Mouse (Mus musculus) heart, adult 2 months (tissue): Measurements from ENCODE around the gene Plet1. TPM values are rescaled to one million over a fixed set of nuclear protein-coding genes. Genes with fewer than 3 reads are reported as not detected.

ENCODE experiments used
- DNase-seq, 2 experiments: peaks; one replicate each; pipeline ENCODE4 v3.0.0; 2021
- H3K27ac ChIP-seq: fragments of 200-600 bp; 2 replicates; pipeline ENCODE4 v1.8.1; 2022
- H3K27me3 ChIP-seq: fragments of 200-500 bp; 2 replicates; pipeline ENCODE4 v1.6.1; 2012; ENCODE audit warnings: mild to moderate bottlenecking, low read length, inconsistent platforms, mixed read lengths; ENCODE audit not compliant: control insufficient read depth, insufficient read depth
- H3K36me3 ChIP-seq: fragments of 200-500 bp; 2 replicates; pipeline ENCODE4 v1.6.1; 2012; ENCODE audit warnings: low read length, inconsistent platforms; ENCODE audit not compliant: control insufficient read depth, insufficient read depth
- H3K4me1 ChIP-seq: fragments of 200-500 bp; 2 replicates; pipeline ENCODE4 v1.6.1; 2011; ENCODE audit warnings: low read length; ENCODE audit not compliant: control insufficient read depth, insufficient read depth
- H3K4me3 ChIP-seq: fragments of 200-600 bp; 2 replicates; pipeline ENCODE4 v1.8.1; 2022
- H3K79me2 ChIP-seq: fragments of 200-500 bp; replicated peaks from 2 replicates; pipeline ENCODE4 v1.6.1; 2012; ENCODE audit warnings: mild to moderate bottlenecking, inconsistent platforms, low read length, moderate library complexity, mixed read lengths; ENCODE audit not compliant: control insufficient read depth, insufficient read depth
- H3K9ac ChIP-seq: fragments of 200-500 bp; 2 replicates; pipeline ENCODE4 v1.6.1; 2012; ENCODE audit warnings: low read depth, mild to moderate bottlenecking, control low read depth, inconsistent platforms, low read length, mixed read lengths
- CTCF ChIP-seq: fragments of 200-600 bp; IDR thresholded peaks from 2 replicates; pipeline ENCODE4 v1.8.1; 2022; ENCODE audit warnings: antibody characterized with exemption, mild to moderate bottlenecking, moderate library complexity
- EP300 ChIP-seq: fragments of 200-500 bp; IDR thresholded peaks from 2 replicates; pipeline ENCODE4 v1.6.1; 2011; ENCODE audit warnings: low read depth, low read length, control low read depth; ENCODE audit not compliant: insufficient read depth
- POLR2A ChIP-seq: fragments of 200-500 bp; IDR thresholded peaks from 2 replicates; pipeline ENCODE4 v1.6.1; 2011; ENCODE audit warnings: mild to moderate bottlenecking, low read depth, low read length, control low read depth; ENCODE audit not compliant: insufficient read depth
- WGBS: fragments of 180-500 bp; shearing (Covaris S2); methylation state at CpG from one replicate; pipeline ENCODE4 v1.1.7; 2018; 5-methylcytosine and 5-hydroxymethylcytosine counted together
- intact Hi-C: fragments of 180-260 bp; cut with DNase I; formaldehyde crosslinking; loops from one replicate; pipeline ENCODE4 v1.15.1; 2025
- polyA plus RNA-seq: library from polyadenylated mRNA; depleted of rRNA; stranded (reverse); fragments of >200 nt; gene quantifications from 2 replicates; pipeline ENCODE4 v1.2.3, GENCODE M21; 2012
- total RNA-seq, 2 experiments: library from RNA; stranded (reverse); gene quantifications; 2 replicates each; pipeline ENCODE4 v1.2.3; 2021

The Plet1 gene
- total and polyA plus RNA-seq, 3 experiments = 0.82 to 4.0 (median 2.0) TPM

DNA sequence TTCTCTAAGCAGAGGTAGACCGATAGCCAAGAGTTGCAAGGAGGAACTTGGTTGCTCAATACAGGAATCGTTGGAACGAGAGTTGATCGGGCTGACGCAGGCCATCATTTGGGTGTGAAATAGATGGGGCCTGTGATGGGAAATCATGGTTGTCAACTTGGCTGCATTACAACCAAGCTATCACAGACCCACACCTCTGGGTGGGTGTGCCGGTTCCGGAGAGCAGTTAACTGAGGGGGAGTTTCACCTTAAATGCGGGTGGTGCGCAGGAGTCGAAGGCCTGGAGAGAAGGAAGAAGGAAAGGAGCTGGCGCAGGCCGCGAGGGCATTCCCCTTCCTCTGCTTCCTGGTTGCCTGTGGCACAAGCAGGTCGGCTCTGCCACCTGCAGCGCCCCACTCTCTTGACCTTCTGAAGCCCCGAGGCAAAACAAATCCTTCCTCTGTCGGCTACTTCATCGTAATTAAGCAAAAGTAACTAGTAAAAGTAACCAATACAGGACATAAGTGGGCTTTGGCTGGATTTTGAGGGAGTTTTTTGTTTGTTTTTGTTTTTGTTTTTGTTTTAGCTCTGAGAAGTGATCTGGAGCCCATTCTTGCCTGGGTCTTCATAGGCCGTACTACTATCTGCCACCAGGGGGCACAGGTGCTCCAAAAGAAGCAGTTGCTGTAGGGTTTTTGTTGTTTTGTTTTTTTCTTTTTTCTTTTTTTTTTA, 31.7 kb upstream of the Plet1 start:
- Histone ChIP-seq H3K4me3 (no peak overlapping the region), H3K36me3 (no peaks in the 10 kb centered on the region), H3K79me2 (no peaks in the 10 kb centered on the region), H3K27me3 (no peaks in the 10 kb centered on the region), H3K9ac (peak overlapping the region; percentile 36; the same call in 1 of the 2 replicates), H3K27ac (no peak overlapping the region), H3K4me1 (no peaks in the 10 kb centered on the region; the same call in 1 of the 2 replicates)
- DNase-seq = peak; percentile 67 to 79
- intact Hi-C loops = loop anchor here (1.0 to 5.0 kb wide), 2 partner anchors 66 to 210 kb away; partner anchors contain the start of gene Pts
- TF ChIP-seq EP300 (0 out of 2 replicates have a peak, but pooled peaks have one; percentile 50), POLR2A (no peak), CTCF (peak; percentile 95)
- 39% methylated on average over 19 of the region's 19 CpGs for WGBS

DNA sequence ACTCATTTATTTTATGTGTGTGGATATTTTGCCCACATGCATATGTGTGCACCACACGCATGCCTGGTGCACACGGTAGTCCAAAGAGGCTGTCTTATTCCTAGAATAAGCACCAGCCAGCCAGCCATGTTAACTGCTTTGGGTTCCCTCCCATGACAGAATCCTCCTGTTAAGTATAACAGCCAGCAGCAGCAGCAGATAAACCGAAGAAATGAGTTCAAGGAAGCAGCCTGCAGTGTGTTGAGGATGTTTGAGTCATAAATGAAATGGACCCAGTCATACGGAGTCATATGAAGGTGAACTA, 31.2 kb upstream of the Plet1 start:
- no peak for DNase-seq
- no peaks in the 10 kb centered on the region for H3K27me3 ChIP-seq
- intact Hi-C loops = loop anchor here (1.0 to 5.0 kb wide), 2 partner anchors 65 to 209 kb away; partner anchors contain the start of gene Pts
- no peak for TF ChIP-seq POLR2A
- TF ChIP-seq EP300 = no peak
- TF ChIP-seq CTCF = no peak
- no peaks in the 10 kb centered on the region for H3K79me2 ChIP-seq
- H3K4me3 ChIP-seq = no peak overlapping the region
- H3K27ac ChIP-seq = no peak overlapping the region
- no peaks in the 10 kb centered on the region; the same call in 1 of the 2 replicates for H3K4me1 ChIP-seq
- no peak overlapping the region for H3K9ac ChIP-seq
- H3K36me3 ChIP-seq = no peaks in the 10 kb centered on the region
- 29% methylated on average over 4 of the region's 4 CpGs for WGBS

DNA sequence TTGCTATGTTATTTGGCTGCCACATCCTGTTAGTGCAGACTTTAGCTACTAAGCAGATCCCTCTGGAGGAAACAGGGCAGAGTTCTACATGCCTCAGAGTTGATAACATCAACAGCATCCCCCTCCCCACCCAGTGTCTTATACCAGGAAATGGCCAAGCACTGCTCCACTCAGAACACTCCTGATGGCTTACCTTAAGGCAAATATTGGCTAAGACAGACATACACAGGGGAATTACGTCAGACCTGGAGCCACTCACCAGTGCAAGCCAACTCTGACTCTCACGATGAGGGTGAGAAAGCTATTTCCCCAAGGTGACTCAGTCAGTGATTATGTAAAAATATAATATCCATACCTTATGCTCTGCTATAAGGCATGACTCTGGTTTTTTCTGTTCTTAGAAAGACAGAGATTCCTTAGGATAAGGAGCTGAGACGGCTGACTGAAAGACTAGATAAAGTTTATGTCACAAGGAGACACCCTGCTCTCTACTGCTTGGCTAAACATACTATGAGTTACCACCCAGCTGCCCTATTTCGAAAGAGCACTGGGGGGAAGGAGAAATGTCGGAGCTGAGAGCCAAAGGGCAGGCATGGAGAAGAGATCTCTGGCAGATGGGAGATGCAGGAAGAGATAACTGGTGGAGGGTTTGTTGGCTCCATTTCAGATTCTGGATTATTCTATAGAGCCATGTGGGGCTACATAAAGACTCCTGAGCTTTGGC, 23.8 kb upstream of the Plet1 start:
- no peaks in the 10 kb centered on the region for H3K27me3 ChIP-seq
- no peak overlapping the region for H3K27ac ChIP-seq
- H3K9ac ChIP-seq = no peak overlapping the region
- no peak for DNase-seq
- TF ChIP-seq EP300 = no peak
- no peak for TF ChIP-seq CTCF
- no peak for TF ChIP-seq POLR2A
- no peaks in the 10 kb centered on the region for H3K4me1 ChIP-seq
- H3K79me2 ChIP-seq = no peaks in the 10 kb centered on the region
- WGBS = 39% methylated on average over 5 of the region's 5 CpGs
- intact Hi-C loops = no loop called here
- H3K36me3 ChIP-seq = no peaks in the 10 kb centered on the region
- H3K4me3 ChIP-seq = no peak overlapping the region

DNA sequence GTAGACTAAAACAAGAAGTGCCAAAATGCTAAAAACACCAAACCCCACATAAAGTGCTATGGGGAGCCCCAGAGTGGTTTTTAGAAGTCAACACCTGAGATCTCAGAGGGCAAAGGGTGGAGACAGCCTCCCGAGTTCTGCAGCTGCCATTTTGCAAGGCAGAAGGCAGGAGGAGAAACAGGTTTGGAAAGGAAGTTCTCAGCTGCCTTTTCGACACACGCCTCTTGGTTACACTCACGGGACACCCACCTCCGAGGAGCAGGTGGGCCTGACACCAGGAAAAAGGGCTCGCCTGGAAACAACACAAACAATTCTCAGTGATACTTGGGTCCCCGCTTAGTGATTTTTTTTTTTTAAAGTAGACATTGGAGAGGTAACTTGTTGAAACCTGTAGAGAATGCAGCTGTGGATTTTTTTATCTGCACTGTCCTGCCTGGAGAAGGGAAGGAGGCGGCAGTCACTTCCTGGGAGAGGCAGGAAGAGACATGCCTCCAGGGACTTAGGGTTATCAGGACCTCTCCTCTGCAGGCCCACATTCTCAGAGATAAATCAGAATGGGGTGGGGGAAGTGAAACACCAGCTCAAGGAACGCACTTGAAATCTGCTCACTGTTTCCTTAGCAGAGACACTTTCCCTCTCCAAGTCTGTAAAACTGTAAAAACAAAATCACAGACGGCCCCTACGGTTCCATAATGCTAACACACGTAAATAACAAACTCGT, 23.0 kb upstream of the Plet1 start:
- no peaks in the 10 kb centered on the region for H3K4me1 ChIP-seq
- WGBS = 33% methylated on average over 13 of the region's 13 CpGs
- H3K27me3 ChIP-seq = no peaks in the 10 kb centered on the region
- no peak overlapping the region for H3K9ac ChIP-seq
- no peak for DNase-seq
- no peaks in the 10 kb centered on the region for H3K79me2 ChIP-seq
- TF ChIP-seq POLR2A = no peak
- TF ChIP-seq CTCF = no peak
- no peak for TF ChIP-seq EP300
- H3K4me3 ChIP-seq = no peak overlapping the region
- H3K27ac ChIP-seq = no peak overlapping the region
- H3K36me3 ChIP-seq = no peaks in the 10 kb centered on the region
- intact Hi-C loops = no loop called here

DNA sequence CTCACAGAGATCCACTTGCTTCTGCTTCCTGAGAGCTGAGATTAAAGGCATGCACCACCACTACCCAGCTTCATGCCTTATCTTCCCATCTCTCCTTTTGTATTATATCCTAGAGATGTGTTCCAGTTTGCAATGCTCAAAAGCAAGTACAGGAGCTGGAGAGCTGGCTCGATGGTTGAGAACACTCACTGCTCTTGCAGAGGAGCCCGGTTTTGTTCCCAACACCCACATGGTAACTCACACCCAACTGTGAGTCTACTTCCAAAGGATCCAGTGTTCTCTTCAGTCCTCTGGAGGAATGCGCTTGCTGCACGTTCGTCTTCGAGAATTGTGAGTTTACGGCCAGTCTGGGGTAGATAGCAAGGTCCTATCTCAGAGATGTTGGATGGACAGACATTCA, 19.0 kb upstream of the Plet1 start:
- Histone ChIP-seq H3K4me3 (no peak overlapping the region), H3K27ac (no peak overlapping the region), H3K4me1 (no peaks in the 10 kb centered on the region), H3K36me3 (no peaks in the 10 kb centered on the region), H3K79me2 (no peaks in the 10 kb centered on the region), H3K27me3 (no peaks in the 10 kb centered on the region), H3K9ac (no peak overlapping the region)
- intact Hi-C loops = no loop called here
- WGBS = 74% methylated on average over 7 of the region's 7 CpGs
- DNase-seq = no peak
- TF ChIP-seq POLR2A (no peak), EP300 (no peak), CTCF (no peak)
